ENCODE assay signal across 26 mouse cellular contexts in genomic region chr19:34588959-34589358, GRCm38 (mm10). TPM values are rescaled to one million over a fixed set of nuclear protein-coding genes. Genes with fewer than 3 reads are reported as not detected.
DNase-seq lines count a peak whose midpoint lies in the region; ATAC-seq and TF ChIP-seq lines count a peak whose summit lies in the region.
"Had no signal": no experiment of that assay in that cellular context is flagged by ENCODE, and none has a peak within 500 bp of the region (broad histone marks: within the 10 kb centered on the region; RNA-seq: fewer than 3 reads in every experiment).

No protein-coding gene starts in this region.

- no peak for ATAC-seq in hindbrain, postnatal 0 days
- ATAC-seq in hindbrain, embryonic 14.5 days (ENCODE audit: low FRiP score) = no peak
- no peak for ATAC-seq in lung, embryonic 14.5 days (ENCODE audit: insufficient read depth)
- ATAC-seq in common myeloid progenitor, adult 5-6 weeks (replicated peaks; ENCODE audit: low read depth, poor library complexity, severe bottlenecking) = 0 out of 2 replicates have a peak, but pooled peaks have one; percentile 45
- ATAC-seq in megakaryocyte progenitor cell, adult 5-6 weeks (replicated peaks; ENCODE audit: poor library complexity) = 0 out of 2 replicates have a peak, but pooled peaks have one; percentile 39
- no peak for ATAC-seq in midbrain, embryonic 15.5 days (replicated peaks)
- ATAC-seq: intestine, embryonic 15.5 days had no signal

- H3K4me1 ChIP-seq in hindbrain, postnatal 0 days (ENCODE audit: insufficient read depth, low read length) = no peaks in the 10 kb centered on the region
- no peaks in the 10 kb centered on the region for H3K4me1 ChIP-seq in hindbrain, embryonic 14.5 days (replicated peaks; ENCODE audit: control insufficient read depth, insufficient read depth, low read length)
- no peaks in the 10 kb centered on the region for H3K4me1 ChIP-seq in lung, embryonic 14.5 days (ENCODE audit: insufficient read depth)
- H3K4me1 ChIP-seq in midbrain, embryonic 15.5 days = 0 out of 2 replicates have a peak, but pooled peaks cover 4% of the 10 kb centered on the region
- H3K4me1 ChIP-seq: embryonic facial prominence, embryonic 12.5 days; forebrain, embryonic 13.5 days; hindbrain, embryonic 13.5 days; intestine, embryonic 15.5 days; limb, embryonic 10.5 days had no signal

- no peaks in the 10 kb centered on the region for H3K9me3 ChIP-seq in hindbrain, postnatal 0 days (ENCODE audit: low read length)
- no peaks in the 10 kb centered on the region for H3K9me3 ChIP-seq in hindbrain, embryonic 14.5 days (ENCODE audit: control insufficient read depth, low read length)
- no peaks in the 10 kb centered on the region for H3K9me3 ChIP-seq in lung, embryonic 14.5 days (ENCODE audit: low read depth, low read length)
- no peaks in the 10 kb centered on the region for H3K9me3 ChIP-seq in midbrain, embryonic 15.5 days
- H3K9me3 ChIP-seq: embryonic facial prominence, embryonic 12.5 days; forebrain, embryonic 13.5 days; heart, embryonic 15.5 days; hindbrain, embryonic 13.5 days; intestine, embryonic 15.5 days; limb, embryonic 10.5 days had no signal

- no peak overlapping the region for H3K27ac ChIP-seq in hindbrain, postnatal 0 days
- no peak overlapping the region for H3K27ac ChIP-seq in hindbrain, embryonic 14.5 days
- no peak overlapping the region for H3K27ac ChIP-seq in lung, embryonic 14.5 days (ENCODE audit: low read depth)
- H3K27ac ChIP-seq in midbrain, embryonic 15.5 days = no peak overlapping the region
- H3K27ac ChIP-seq: embryonic facial prominence, embryonic 12.5 days; forebrain, embryonic 13.5 days; heart, embryonic 15.5 days; hindbrain, embryonic 13.5 days; intestine, embryonic 15.5 days; limb, embryonic 10.5 days had no signal

- H3K4me2 ChIP-seq in hindbrain, postnatal 0 days (ENCODE audit: low read depth, low read length) = no peak overlapping the region
- no peak overlapping the region for H3K4me2 ChIP-seq in hindbrain, embryonic 14.5 days (replicated peaks)
- no peak overlapping the region for H3K4me2 ChIP-seq in lung, embryonic 14.5 days
- no peak overlapping the region for H3K4me2 ChIP-seq in midbrain, embryonic 15.5 days
- H3K4me2 ChIP-seq: embryonic facial prominence, embryonic 12.5 days; forebrain, embryonic 13.5 days; heart, embryonic 15.5 days; hindbrain, embryonic 13.5 days; intestine, embryonic 15.5 days had no signal

- no peak overlapping the region for H3K9ac ChIP-seq in hindbrain, postnatal 0 days (replicated peaks; ENCODE audit: low read length)
- no peak overlapping the region for H3K9ac ChIP-seq in hindbrain, embryonic 14.5 days
- H3K9ac ChIP-seq in lung, embryonic 14.5 days = no peak overlapping the region
- H3K9ac ChIP-seq in midbrain, embryonic 15.5 days = no peak overlapping the region
- H3K9ac ChIP-seq: embryonic facial prominence, embryonic 12.5 days; forebrain, embryonic 13.5 days; heart, embryonic 15.5 days; hindbrain, embryonic 13.5 days; intestine, embryonic 15.5 days had no signal

- H3K36me3 ChIP-seq in hindbrain, postnatal 0 days (ENCODE audit: insufficient read depth, low read length) = no peaks in the 10 kb centered on the region
- no peaks in the 10 kb centered on the region for H3K36me3 ChIP-seq in hindbrain, embryonic 14.5 days (replicated peaks; ENCODE audit: control insufficient read depth, insufficient read depth)
- no peaks in the 10 kb centered on the region for H3K36me3 ChIP-seq in lung, embryonic 14.5 days (ENCODE audit: insufficient read depth)
- H3K36me3 ChIP-seq in midbrain, embryonic 15.5 days (replicated peaks) = no peaks in the 10 kb centered on the region
- H3K36me3 ChIP-seq: embryonic facial prominence, embryonic 12.5 days; heart, embryonic 15.5 days; hindbrain, embryonic 13.5 days; intestine, embryonic 15.5 days; limb, embryonic 10.5 days had no signal

- no peaks in the 10 kb centered on the region for H3K27me3 ChIP-seq in hindbrain, postnatal 0 days (ENCODE audit: insufficient read depth, low read length)
- no peaks in the 10 kb centered on the region for H3K27me3 ChIP-seq in hindbrain, embryonic 14.5 days (ENCODE audit: control insufficient read depth, insufficient read depth, low read length)
- no peaks in the 10 kb centered on the region for H3K27me3 ChIP-seq in lung, embryonic 14.5 days (ENCODE audit: insufficient read depth, low read length)
- no peaks in the 10 kb centered on the region for H3K27me3 ChIP-seq in midbrain, embryonic 15.5 days (replicated peaks)
- H3K27me3 ChIP-seq: embryonic facial prominence, embryonic 12.5 days; forebrain, embryonic 13.5 days; heart, embryonic 15.5 days; hindbrain, embryonic 13.5 days; intestine, embryonic 15.5 days had no signal

- no peak for DNase-seq in hindbrain, postnatal 0 days (ENCODE audit: low spot score)
- DNase-seq in hindbrain, embryonic 14.5 days (ENCODE audit: low spot score) = no peak
- no peak for DNase-seq in lung, embryonic 14.5 days
- no peak for DNase-seq in lung, postnatal 4 days
- no peak for DNase-seq in urinary bladder, postnatal 14 days (ENCODE audit: low spot score)
- DNase-seq: adrenal gland, postnatal 25 days; cerebellum, adult 11-12 months; cerebellum, postnatal 10 days; gastrocnemius, postnatal 10 days; heart, adult 18-20 months; heart, postnatal 36 days; kidney, postnatal 4 days had no signal

- peak; percentile 45 for TF ChIP-seq CTCF in hindbrain, postnatal 0 days (IDR thresholded peaks at IDR 0.05; ENCODE audit: low read depth)
- TF ChIP-seq CTCF in lung, embryonic 14.5 days (IDR thresholded peaks at IDR 0.05; ENCODE audit: low read depth) = peak; percentile 35

- no peak overlapping the region for H3K4me3 ChIP-seq in hindbrain, postnatal 0 days (ENCODE audit: low read length)
- no peak overlapping the region for H3K4me3 ChIP-seq in hindbrain, embryonic 14.5 days (replicated peaks; ENCODE audit: low read length)
- H3K4me3 ChIP-seq in lung, embryonic 14.5 days (ENCODE audit: low read depth, low read length) = no peak overlapping the region
- no peak overlapping the region for H3K4me3 ChIP-seq in midbrain, embryonic 15.5 days
- H3K4me3 ChIP-seq: embryonic facial prominence, embryonic 12.5 days; erythroblast, embryonic 14.5 days; forebrain, embryonic 13.5 days; heart, embryonic 15.5 days; hindbrain, embryonic 13.5 days; intestine, embryonic 15.5 days; limb, embryonic 10.5 days had no signal

RNA-seq across cellular contexts. Expression of gene Ifit3, which starts 5.6 kb away (rescaled TPM):
- 1.8 and 2.3 TPM in 2 replicates for total RNA-seq in hindbrain, postnatal 0 days (2014; rRNA removed)
- 3.1 and 3.6 TPM in 2 replicates for polyA plus RNA-seq in hindbrain, postnatal 0 days (2015; fragmentation: Nextera tagmentation; extraction: Ambion mirVana)
- polyA plus RNA-seq in hindbrain, embryonic 14.5 days (2014; fragmentation: Nextera tagmentation; extraction: Ambion mirVana) = 0.80 and 1.1 TPM in 2 replicates
- 0.26 and 0.65 TPM in 2 replicates for polyA plus RNA-seq in lung, embryonic 14.5 days (2014; fragmentation: Nextera tagmentation; extraction: Ambion mirVana)
- total RNA-seq in common myeloid progenitor, adult 5-6 weeks (2017) = 1.6 TPM in 1 of 2 replicates, not detected in the other
- total RNA-seq in megakaryocyte progenitor cell, adult 5-6 weeks (2015) = 0.88 and 1.1 TPM in 2 replicates
- total RNA-seq in megakaryocyte progenitor cell, adult 5-6 weeks (2017) = 1.2 and 1.8 TPM in 2 replicates
- polyA plus RNA-seq in midbrain, embryonic 15.5 days (2015; fragmentation: Nextera tagmentation; extraction: Ambion mirVana) = 1.9 and 3.5 TPM in 2 replicates
- polyA plus RNA-seq: erythroblast, embryonic 14.5 days had no signal

RNA-seq across cellular contexts. Expression of gene Ifit1bl1, which starts 12.8 kb away (rescaled TPM):
- 0.86 and 1.5 TPM in 2 replicates for total RNA-seq in hindbrain, postnatal 0 days (2014; rRNA removed)
- polyA plus RNA-seq in hindbrain, postnatal 0 days (2015; fragmentation: Nextera tagmentation; extraction: Ambion mirVana) = 1.3 and 1.4 TPM in 2 replicates
- polyA plus RNA-seq in hindbrain, embryonic 14.5 days (2014; fragmentation: Nextera tagmentation; extraction: Ambion mirVana) = 1.4 and 1.7 TPM in 2 replicates
- 0.18 and 0.49 TPM in 2 replicates for polyA plus RNA-seq in lung, embryonic 14.5 days (2014; fragmentation: Nextera tagmentation; extraction: Ambion mirVana)
- not detected in 2 replicates for total RNA-seq in common myeloid progenitor, adult 5-6 weeks (2017)
- 0.12 and 0.17 TPM in 2 replicates for total RNA-seq in megakaryocyte progenitor cell, adult 5-6 weeks (2015)
- 0.25 and 0.30 TPM in 2 replicates for total RNA-seq in megakaryocyte progenitor cell, adult 5-6 weeks (2017)
- polyA plus RNA-seq in midbrain, embryonic 15.5 days (2015; fragmentation: Nextera tagmentation; extraction: Ambion mirVana) = 0.97 and 1.0 TPM in 2 replicates
- total RNA-seq: ES-E14 had no signal
- polyA plus RNA-seq: C2C12; kidney, embryonic 14.5 days; limb, embryonic 10.5 days had no signal

RNA-seq across cellular contexts. Expression of gene Ifit3b, which starts 18.8 kb away (rescaled TPM):
- 0.21 and 0.43 TPM in 2 replicates for total RNA-seq in hindbrain, postnatal 0 days (2014; rRNA removed)
- 0.98 and 0.99 TPM in 2 replicates for polyA plus RNA-seq in hindbrain, postnatal 0 days (2015; fragmentation: Nextera tagmentation; extraction: Ambion mirVana)
- 0.21 and 0.52 TPM in 2 replicates for polyA plus RNA-seq in hindbrain, embryonic 14.5 days (2014; fragmentation: Nextera tagmentation; extraction: Ambion mirVana)
- not detected in 2 replicates for polyA plus RNA-seq in lung, embryonic 14.5 days (2014; fragmentation: Nextera tagmentation; extraction: Ambion mirVana)
- not detected in 2 replicates for total RNA-seq in common myeloid progenitor, adult 5-6 weeks (2017)
- total RNA-seq in megakaryocyte progenitor cell, adult 5-6 weeks (2015) = not detected in 2 replicates
- 0.27 TPM in 1 of 2 replicates, not detected in the other for total RNA-seq in megakaryocyte progenitor cell, adult 5-6 weeks (2017)
- 0.26 and 0.37 TPM in 2 replicates for polyA plus RNA-seq in midbrain, embryonic 15.5 days (2015; fragmentation: Nextera tagmentation; extraction: Ambion mirVana)
- total RNA-seq: ES-E14 had no signal
- polyA plus RNA-seq: C2C12; erythroblast, embryonic 14.5 days; forebrain, embryonic 13.5 days had no signal

RNA-seq across cellular contexts. Expression of gene Ifit2, which starts 38.5 kb away (rescaled TPM):
- total RNA-seq in hindbrain, postnatal 0 days (2014; rRNA removed) = 4.5 and 8.3 TPM in 2 replicates
- 5.6 and 5.8 TPM in 2 replicates for polyA plus RNA-seq in hindbrain, postnatal 0 days (2015; fragmentation: Nextera tagmentation; extraction: Ambion mirVana)
- polyA plus RNA-seq in hindbrain, embryonic 14.5 days (2014; fragmentation: Nextera tagmentation; extraction: Ambion mirVana) = 5.8 and 8.1 TPM in 2 replicates
- 15.5 and 15.9 TPM in 2 replicates for polyA plus RNA-seq in lung, embryonic 14.5 days (2014; fragmentation: Nextera tagmentation; extraction: Ambion mirVana)
- 16.7 and 22.7 TPM in 2 replicates for total RNA-seq in common myeloid progenitor, adult 5-6 weeks (2017)
- 7.7 and 8.0 TPM in 2 replicates for total RNA-seq in megakaryocyte progenitor cell, adult 5-6 weeks (2015)
- total RNA-seq in megakaryocyte progenitor cell, adult 5-6 weeks (2017) = 19.0 and 19.2 TPM in 2 replicates
- 6.8 and 7.2 TPM in 2 replicates for polyA plus RNA-seq in midbrain, embryonic 15.5 days (2015; fragmentation: Nextera tagmentation; extraction: Ambion mirVana)

RNA-seq across cellular contexts. Expression of gene Ifit1bl2, which starts 51.6 kb away (rescaled TPM):
- total RNA-seq in hindbrain, postnatal 0 days (2014; rRNA removed) = 0.37 and 1.2 TPM in 2 replicates
- 0.16 and 0.26 TPM in 2 replicates for polyA plus RNA-seq in hindbrain, postnatal 0 days (2015; fragmentation: Nextera tagmentation; extraction: Ambion mirVana)
- polyA plus RNA-seq in hindbrain, embryonic 14.5 days (2014; fragmentation: Nextera tagmentation; extraction: Ambion mirVana) = 0.07 and 0.44 TPM in 2 replicates
- 0.12 TPM in 1 of 2 replicates, not detected in the other for polyA plus RNA-seq in lung, embryonic 14.5 days (2014; fragmentation: Nextera tagmentation; extraction: Ambion mirVana)
- total RNA-seq in common myeloid progenitor, adult 5-6 weeks (2017) = 1.6 TPM in 1 of 2 replicates, not detected in the other
- total RNA-seq in megakaryocyte progenitor cell, adult 5-6 weeks (2015) = not detected in 2 replicates
- 0.27 and 0.83 TPM in 2 replicates for total RNA-seq in megakaryocyte progenitor cell, adult 5-6 weeks (2017)
- polyA plus RNA-seq in midbrain, embryonic 15.5 days (2015; fragmentation: Nextera tagmentation; extraction: Ambion mirVana) = 0.23 and 0.49 TPM in 2 replicates
- total RNA-seq: ES-E14 had no signal
- polyA plus RNA-seq: C2C12; erythroblast, embryonic 14.5 days; limb, embryonic 10.5 days; liver, adult 2 months had no signal

Comparison
In these comparisons a context has a peak if more than half of its experiments do, and no peak if none do; other contexts are left out.
1. ATAC-seq: peak in common myeloid progenitor, adult 5-6 weeks (single experiment) and megakaryocyte progenitor cell, adult 5-6 weeks (single experiment); none in hindbrain, postnatal 0 days (single experiment), hindbrain, embryonic 14.5 days (single experiment), lung, embryonic 14.5 days (single experiment) and midbrain, embryonic 15.5 days (single experiment).